Mouse (Mus musculus) right cerebral cortex, postnatal 25 days (tissue): ENCODE results near the gene Hnrnpul2.
"Not testable (repeated sequence)": the region's sequence is repeated elsewhere in the genome, so short reads cannot be mapped to it uniquely, and the experiment has no call there.

Source experiments
- DNase-seq: peaks from one replicate; pipeline ENCODE4 v3.0.0; 2022

Hnrnpul2 gene

GRCm38 (mm10) chr19:8818801-8819595, 812 bp upstream of the Hnrnpul2 start, which contains the start of gene Ttc9c:
Ttc9c (minus strand) TSS chr19:8819333.
- DNase-seq, result peak; percentile 95

- DNase-seq, result no peak
Observed at GRCm38 (mm10) chr19:8820424-8820956, 680 bp downstream of the Hnrnpul2 start.

DNA sequence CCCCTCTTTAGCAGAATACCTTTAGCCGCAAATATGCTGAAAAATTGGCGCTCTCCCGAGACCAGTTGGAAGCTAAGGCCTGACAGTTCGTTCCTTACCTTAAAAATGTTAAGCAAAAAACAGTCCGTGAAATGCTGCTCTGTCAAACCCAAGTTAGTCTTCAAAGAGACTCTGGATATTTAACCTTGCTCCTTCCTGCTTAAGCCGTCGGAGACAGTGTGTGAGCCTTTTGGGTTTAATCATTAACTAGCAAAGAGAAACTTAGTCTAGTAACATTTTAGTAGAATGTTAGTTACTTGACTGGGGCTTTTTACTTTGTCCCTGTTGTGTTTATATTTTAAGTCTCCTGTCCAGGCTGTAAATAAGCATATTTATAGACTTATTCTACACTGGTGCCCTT, 1.3 kb downstream of the Hnrnpul2 start:
- DNase-seq, result no peak

GRCm38 (mm10) chr19:8822696-8823095, 2.9 kb downstream of the Hnrnpul2 start:
- no peak for DNase-seq

- no peak for DNase-seq
Observed at GRCm38 (mm10) chr19:8829660-8830059, 9.8 kb downstream of the Hnrnpul2 start, which contains the start of gene AC129217.1. AC129217.1 (plus strand) TSS chr19:8829773.

GRCm38 (mm10) chr19:8830664-8831063, 10.9 kb downstream of the Hnrnpul2 start:
- no peak for DNase-seq

GRCm38 (mm10) chr19:8831262-8831661, 11.5 kb downstream of the Hnrnpul2 start:
- no peak for DNase-seq

- DNase-seq, result no peak
Observed at GRCm38 (mm10) chr19:8832971-8833370, 13.2 kb downstream of the Hnrnpul2 start.

- DNase-seq, result not testable (repeated sequence)
Observed at GRCm38 (mm10) chr19:8836327-8836726, 16.5 kb downstream of the Hnrnpul2 start.

GRCm38 (mm10) chr19:8837251-8837791, 17.5 kb downstream of the Hnrnpul2 start, which contains the start of gene Bscl2:
Bscl2 (plus strand) TSS chr19:8837467.
- peak; percentile 84 for DNase-seq

DNA sequence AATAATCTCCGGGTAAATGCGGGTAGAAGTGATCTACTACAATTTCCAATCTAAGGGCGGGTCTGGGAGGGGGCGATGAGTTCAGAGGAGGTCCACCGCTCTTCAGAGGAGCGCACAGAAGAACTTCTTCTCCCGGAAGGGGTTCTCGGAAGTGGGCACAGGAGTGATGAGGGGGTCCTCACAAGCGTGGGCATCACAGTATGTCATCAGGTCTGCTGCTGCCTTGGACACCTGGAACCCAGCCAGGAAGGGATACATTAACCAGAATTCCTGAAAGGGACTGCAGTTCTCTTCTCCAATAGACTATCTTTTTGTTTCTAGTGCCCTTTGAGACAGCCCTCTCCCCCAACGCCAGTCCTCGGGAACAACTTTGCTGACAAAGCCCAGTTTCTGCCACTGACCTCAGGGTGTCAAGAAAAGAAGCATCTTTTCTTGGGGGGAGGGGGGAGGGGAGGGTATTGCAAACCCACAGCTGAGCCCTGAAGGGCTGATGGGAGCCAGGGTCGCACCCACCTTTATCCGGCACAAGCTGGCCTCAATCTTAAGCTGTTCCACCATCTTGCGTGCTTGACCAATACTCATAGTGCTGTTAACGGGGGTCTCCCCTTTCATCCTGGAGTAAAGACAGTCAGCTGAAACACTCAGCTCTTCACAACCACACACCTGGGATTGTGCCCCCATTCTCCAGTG, 18.4 kb downstream of the Hnrnpul2 start:
- DNase-seq, result peak; percentile 44

DNA sequence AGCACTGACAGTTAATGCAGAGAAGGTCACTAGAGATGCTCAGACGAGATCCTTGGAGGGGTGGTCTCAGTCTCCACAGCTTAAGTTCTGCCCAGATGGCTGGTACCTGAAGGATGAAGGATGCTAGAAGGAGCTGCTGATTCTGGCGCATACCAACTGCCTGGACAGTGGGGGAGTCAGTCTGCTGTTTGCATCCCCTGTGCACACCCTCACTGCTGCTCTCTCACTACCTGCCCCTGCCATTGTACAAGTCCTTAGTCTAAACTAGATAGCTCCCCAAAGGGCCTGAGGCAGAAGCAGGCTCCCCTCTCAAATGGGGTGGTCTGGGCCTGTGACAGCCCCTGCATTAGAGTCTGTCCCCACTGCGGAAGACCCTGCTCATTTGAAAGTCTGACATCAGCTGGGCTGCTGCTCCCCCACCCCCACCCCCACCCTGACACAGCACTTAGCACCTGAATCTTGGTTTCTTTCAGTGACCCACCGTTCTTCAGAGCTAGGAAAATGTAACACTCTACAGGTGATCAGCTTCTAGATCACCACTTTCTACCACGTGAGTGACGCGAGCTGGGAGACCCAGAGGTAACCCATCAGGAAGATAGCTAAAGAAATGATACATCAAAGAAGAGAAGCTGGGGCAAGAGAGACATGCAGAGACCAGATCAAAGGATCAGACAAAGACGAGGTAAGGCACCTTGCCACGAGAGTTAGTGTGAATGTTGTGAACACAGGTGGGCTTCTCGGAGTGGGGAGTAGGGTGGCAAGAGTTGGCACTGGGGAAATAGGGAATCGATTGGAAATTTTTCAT, 19.5 kb downstream of the Hnrnpul2 start, which contains the start of gene Gng3:
Gene Gng3 (minus strand): TSS at position 92 of the 805 bp plus-strand sequence.
- DNase-seq, result peak; percentile 85

DNA sequence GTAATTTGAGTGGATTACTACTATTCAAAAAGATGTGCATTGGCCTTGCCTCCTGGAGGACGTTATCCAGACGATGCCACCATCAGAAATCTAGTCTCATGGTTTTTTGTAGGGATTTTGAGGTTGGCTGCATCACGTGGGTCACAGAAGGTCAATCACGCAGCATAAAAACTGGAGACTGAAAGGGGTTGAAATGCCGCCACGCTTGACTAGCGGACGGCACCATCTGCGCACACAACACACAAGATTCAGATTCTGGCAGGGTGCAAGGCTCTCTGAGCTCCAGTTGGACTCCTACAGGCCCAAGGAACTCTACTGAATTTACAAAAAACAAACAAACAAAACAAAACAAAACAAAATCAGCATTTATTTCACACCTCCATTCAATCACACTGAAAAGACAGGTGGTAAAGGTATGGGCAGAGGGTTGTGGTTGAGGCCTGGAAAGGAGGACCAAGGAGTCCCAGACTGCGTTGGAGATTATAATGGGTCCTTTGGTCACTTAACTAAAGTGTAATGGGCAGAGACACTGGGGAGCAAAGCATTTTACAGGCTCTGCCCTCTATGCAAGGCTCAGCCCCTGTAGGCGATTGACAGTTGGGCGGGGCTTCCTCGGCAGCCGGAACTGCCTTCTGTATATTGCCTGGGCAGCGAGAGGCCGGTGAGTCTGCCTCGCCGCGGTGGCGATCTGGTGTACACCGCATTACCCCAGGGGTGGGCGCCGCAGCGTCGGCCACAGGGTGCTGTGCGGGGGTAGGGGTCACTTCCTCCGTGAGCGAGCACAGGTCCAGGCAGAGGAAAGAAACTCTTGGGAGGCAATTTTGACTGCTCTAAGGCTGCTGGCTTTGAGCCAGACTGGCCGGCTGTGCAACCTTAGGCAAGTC, 20.3 kb downstream of the Hnrnpul2 start:
- DNase-seq, result peak; percentile 79

- DNase-seq, result no peak
Observed at GRCm38 (mm10) chr19:8841012-8841411, 21.2 kb downstream of the Hnrnpul2 start.

GRCm38 (mm10) chr19:8842961-8843360, 23.2 kb downstream of the Hnrnpul2 start:
- no peak for DNase-seq

DNA sequence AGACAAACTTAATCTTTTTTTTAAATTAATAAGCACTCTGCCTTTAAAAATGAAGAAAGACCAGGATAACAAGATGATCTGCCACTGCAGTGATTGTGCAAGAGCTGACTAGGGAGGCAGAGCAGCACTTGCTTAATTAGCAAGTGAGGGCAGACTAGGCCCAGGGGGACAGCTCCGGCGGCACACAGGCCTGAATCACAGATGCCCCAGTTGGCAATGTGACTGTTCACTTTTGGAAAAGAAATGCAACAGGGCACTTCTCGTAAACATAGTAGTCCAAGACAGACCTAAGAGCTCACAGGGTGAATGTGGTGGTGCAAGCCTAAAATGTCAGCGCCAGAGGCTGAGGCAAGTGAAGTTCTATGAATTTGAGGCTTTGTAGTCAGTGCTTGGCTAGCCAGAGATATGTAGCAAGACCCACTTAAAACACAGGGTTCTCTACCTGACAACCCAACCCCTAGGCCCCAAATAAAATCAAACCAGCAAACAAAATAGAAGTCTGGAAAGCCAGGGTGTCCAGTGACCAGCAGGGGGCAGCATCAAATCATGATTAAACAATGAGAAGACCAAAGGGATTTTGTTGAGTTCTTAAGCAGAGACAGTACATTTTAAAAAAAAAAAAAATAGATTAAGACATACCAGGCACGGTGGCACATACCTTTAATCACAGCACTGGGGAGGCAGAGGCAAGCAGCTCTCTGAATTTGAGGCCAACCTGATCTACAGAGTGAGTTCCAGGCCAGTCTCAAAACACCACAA, 24.7 kb downstream of the Hnrnpul2 start:
- DNase-seq, result peak; percentile 57

DNA sequence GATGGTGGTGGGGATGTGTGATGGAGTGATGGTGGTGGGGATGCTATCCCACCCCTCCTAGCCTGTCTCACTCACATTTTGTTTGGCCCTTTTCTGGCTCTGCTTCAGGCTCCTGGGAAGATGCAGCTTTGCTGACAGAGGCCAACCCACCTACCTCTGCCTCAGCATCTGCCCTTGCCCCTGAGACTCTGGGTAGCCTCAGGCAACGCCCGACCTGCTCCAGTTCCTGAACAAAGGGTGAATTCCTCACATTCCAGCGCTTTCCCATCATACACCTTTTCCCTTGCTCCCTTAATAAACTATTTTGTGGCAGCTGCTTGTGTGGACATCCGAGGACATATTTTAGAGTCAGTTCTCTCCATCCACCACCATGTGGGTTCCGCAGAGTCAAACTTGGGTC, 28.5 kb downstream of the Hnrnpul2 start:
- no peak for DNase-seq

GRCm38 (mm10) chr19:8850402-8850901, 30.6 kb downstream of the Hnrnpul2 start, which contains the start of gene Lrrn4cl:
Lrrn4cl (plus strand) TSS chr19:8850768.
- no peak for DNase-seq

- no peak for DNase-seq
Observed at GRCm38 (mm10) chr19:8851639-8852038, 31.8 kb downstream of the Hnrnpul2 start.

DNA sequence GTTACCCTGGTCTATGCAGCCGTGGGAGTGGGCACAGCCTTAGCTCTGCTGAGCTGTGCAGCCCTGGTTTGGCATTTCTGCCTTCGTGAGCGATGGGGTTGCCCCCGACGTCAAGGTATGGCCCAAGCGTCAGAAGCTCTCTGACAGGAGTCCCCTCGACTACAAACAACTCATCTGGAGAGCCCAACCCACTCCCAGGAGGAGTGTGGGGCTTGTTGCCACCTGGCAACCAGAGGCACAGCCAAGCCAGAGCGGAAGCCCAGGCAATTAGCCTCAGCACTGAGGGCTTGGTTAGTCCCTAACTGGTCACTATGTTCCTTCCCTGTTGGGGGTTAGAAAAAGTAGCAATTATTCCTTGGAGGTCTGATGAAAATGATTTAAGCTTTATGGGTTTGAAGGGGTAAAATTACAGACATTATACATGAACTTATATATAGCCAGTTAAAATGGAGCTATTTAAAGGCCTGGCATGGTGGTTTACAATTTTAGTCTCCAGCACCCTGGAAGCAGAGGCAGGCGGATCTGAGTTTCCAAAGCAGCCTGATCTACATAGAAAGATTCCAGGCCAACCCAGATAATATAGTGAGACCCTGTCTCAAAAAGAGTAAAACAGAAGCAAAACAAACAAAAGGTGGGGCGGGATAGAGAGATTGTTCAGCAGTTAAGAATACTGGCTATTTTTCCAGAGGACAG, 32.6 kb downstream of the Hnrnpul2 start:
- peak; percentile 32 for DNase-seq
